Mouse (Mus musculus) intestine, embryonic 14.5 days (tissue): ENCODE measurements around the gene Slc22a7. TPM values are rescaled to one million over a fixed set of nuclear protein-coding genes. Genes with fewer than 3 reads are reported as not detected.

Experiments
- ATAC-seq: fragments of 200-750 bp; cut with Nextera tagmentation; replicated peaks from 2 replicates; pipeline ENCODE4 v1.8.0; 2017; ENCODE audit warnings: low read depth, moderate number of reproducible peaks, moderate TSS enrichment, moderate library complexity; ENCODE audit not compliant: low FRiP score, low TSS enrichment
- DNase-seq: peaks from one replicate; pipeline ENCODE4 v3.0.0-alpha.2; 2018; ENCODE audit warnings: low spot score
- H3K27ac ChIP-seq: fragments of 300-500 bp; sonication (generic); 2 replicates; pipeline ENCODE4 v1.5.1; 2014; ENCODE audit warnings: low read depth, mild to moderate bottlenecking, control low read depth
- H3K27me3 ChIP-seq: fragments of 300-500 bp; sonication (generic); replicated peaks from 2 replicates; pipeline ENCODE4 v1.6.1; 2014; ENCODE audit warnings: low read length, control low read depth; ENCODE audit not compliant: control insufficient read depth, insufficient read depth
- H3K36me3 ChIP-seq: fragments of 300-500 bp; sonication (generic); 2 replicates; pipeline ENCODE4 v1.6.1; 2014; ENCODE audit warnings: low read length, control low read depth; ENCODE audit not compliant: control insufficient read depth, insufficient read depth
- H3K4me1 ChIP-seq: fragments of 300-500 bp; sonication (generic); replicated peaks from 2 replicates; pipeline ENCODE4 v1.6.1; 2014; ENCODE audit warnings: low read length, control low read depth, mixed read lengths; ENCODE audit not compliant: control insufficient read depth, insufficient read depth
- H3K4me2 ChIP-seq: fragments of 300-500 bp; sonication (generic); 2 replicates; pipeline ENCODE4 v1.6.1; 2014; ENCODE audit warnings: low read length
- H3K4me3 ChIP-seq: fragments of 300-500 bp; sonication (generic); 2 replicates; pipeline ENCODE4 v1.5.1; 2014; ENCODE audit warnings: low read depth, low read length, control low read depth, mixed read lengths
- H3K9ac ChIP-seq: fragments of 300-500 bp; sonication (generic); 2 replicates; pipeline ENCODE4 v1.6.1; 2014; ENCODE audit warnings: mild to moderate bottlenecking, low read length
- H3K9me3 ChIP-seq: fragments of 300-500 bp; sonication (generic); 2 replicates; pipeline ENCODE4 v1.6.1; 2016; ENCODE audit warnings: low read length, control low read depth; ENCODE audit not compliant: control insufficient read depth
- WGBS: fragments of 180-500 bp; shearing (Covaris S2); extraction: QIAGEN DNeasy Blood & Tissue Kit; methylation state at CpG from one replicate; pipeline ENCODE4 v1.1.7; 2014; 5-methylcytosine and 5-hydroxymethylcytosine counted together
- polyA plus RNA-seq: library from polyadenylated mRNA; unstranded; fragments of >200 nt; fragmentation: Nextera tagmentation; extraction: Ambion mirVana; gene quantifications from 2 replicates; pipeline ENCODE4 v1.2.1, GENCODE M21; 2014

Slc22a7 gene
- not detected in 2 replicates for polyA plus RNA-seq

DNA sequence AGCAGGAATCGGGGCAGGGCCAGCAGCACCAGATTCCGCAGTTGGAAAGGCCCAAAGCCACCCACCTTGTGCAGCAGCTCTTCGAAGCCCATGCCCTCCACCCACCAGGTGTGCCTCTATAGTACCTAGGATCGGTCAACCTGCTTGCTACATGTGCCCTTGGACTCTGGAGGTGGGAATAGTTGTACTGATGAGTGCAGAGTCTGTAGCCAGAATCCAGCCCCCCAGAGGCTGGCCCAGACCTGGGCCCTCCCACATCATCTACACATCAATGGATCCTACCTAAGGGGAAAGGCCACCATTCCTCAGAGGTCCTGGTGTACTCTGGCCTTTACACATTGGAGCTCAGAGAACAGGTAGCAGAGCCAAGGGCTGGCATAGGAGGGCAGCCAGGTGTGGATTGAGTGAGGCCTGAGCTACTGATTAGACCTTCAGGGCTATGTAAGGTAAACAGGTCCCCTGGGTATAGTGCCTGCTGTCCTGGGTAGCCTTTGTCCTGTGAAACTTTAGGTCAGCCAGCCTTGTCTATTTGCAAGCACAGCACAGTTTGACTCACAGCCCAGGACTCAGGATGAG lies at the start of gene Slc22a7:
Gene Slc22a7 (minus strand): TSS at position 160 of the 576 bp plus-strand sequence.
- no peak within 1 kb of the TSS for H3K4me2 ChIP-seq
- 77% methylated on average over 4 of the region's 4 CpGs for WGBS
- no peaks in the 10 kb centered on the region for H3K36me3 ChIP-seq
- H3K4me1 ChIP-seq, result no peaks in the 10 kb centered on the region
- H3K9me3 ChIP-seq, result no peaks in the 10 kb centered on the region
- no peak within 1 kb of the TSS for H3K9ac ChIP-seq
- no peak within 1 kb of the TSS for H3K4me3 ChIP-seq
- ATAC-seq (no peak), DNase-seq (no peak)
- no peak within 1 kb of the TSS for H3K27ac ChIP-seq
- H3K27me3 ChIP-seq, result peaks cover 28% of the 10 kb centered on the region

- Histone ChIP-seq H3K4me2 (peak within 1 kb of the TSS; percentile 50), H3K27me3 (peaks cover 77% of the 10 kb centered on the region), H3K9me3 (no peaks in the 10 kb centered on the region), H3K4me1 (peaks cover 2% of the 10 kb centered on the region; the same call in 1 of the 2 replicates), H3K36me3 (no peaks in the 10 kb centered on the region), H3K9ac (peak within 1 kb of the TSS; percentile 22; the same call in 1 of the 2 replicates), H3K4me3 (peak within 1 kb of the TSS; percentile 30), H3K27ac (no peak within 1 kb of the TSS)
- DNase-seq, result no peak
- no peak for ATAC-seq
- 1% methylated on average over 31 of the region's 49 CpGs for WGBS
Measured at GRCm38 (mm10) chr17:46487431-46487830, 49.2 kb upstream of the Slc22a7 start, which contains the start of gene Ttbk1. Gene Ttbk1, minus strand, starts transcription at chr17:46487675.

- Histone ChIP-seq H3K4me2 (peak overlapping the region; percentile 50), H3K36me3 (no peaks in the 10 kb centered on the region), H3K27ac (no peak overlapping the region), H3K27me3 (peaks cover 77% of the 10 kb centered on the region), H3K9me3 (no peaks in the 10 kb centered on the region), H3K4me3 (peak overlapping the region; percentile 30), H3K9ac (peak overlapping the region; percentile 22; the same call in 1 of the 2 replicates), H3K4me1 (peaks cover 2% of the 10 kb centered on the region; the same call in 1 of the 2 replicates)
- WGBS, result 5% methylated on average over 10 of the region's 22 CpGs
- DNase-seq (no peak), ATAC-seq (no peak)
Measured at GRCm38 (mm10) chr17:46486995-46487394, 48.7 kb upstream of the Slc22a7 start.

- DNase-seq, result no peak
- Histone ChIP-seq H3K27ac (no peak overlapping the region), H3K36me3 (no peaks in the 10 kb centered on the region), H3K27me3 (peaks cover 68% of the 10 kb centered on the region), H3K4me2 (peak overlapping the region; percentile 49; the same call in 1 of the 2 replicates), H3K9me3 (no peaks in the 10 kb centered on the region), H3K9ac (no peak overlapping the region), H3K4me1 (peaks cover 2% of the 10 kb centered on the region; the same call in 1 of the 2 replicates), H3K4me3 (no peak overlapping the region)
- ATAC-seq, result no peak
- WGBS, result 12% methylated on average over 6 of the region's 6 CpGs
Measured at GRCm38 (mm10) chr17:46484461-46484875, 46.2 kb upstream of the Slc22a7 start.

- WGBS, result 5% methylated on average over 13 of the region's 13 CpGs
- Histone ChIP-seq H3K9me3 (no peaks in the 10 kb centered on the region), H3K9ac (no peak overlapping the region; the same call in 1 of the 2 replicates), H3K4me3 (peak overlapping the region; percentile 28), H3K4me2 (peak overlapping the region; percentile 49), H3K27ac (no peak overlapping the region), H3K27me3 (peaks cover 63% of the 10 kb centered on the region), H3K4me1 (peaks cover 2% of the 10 kb centered on the region; the same call in 1 of the 2 replicates), H3K36me3 (no peaks in the 10 kb centered on the region)
- DNase-seq (no peak), ATAC-seq (no peak)
Measured at GRCm38 (mm10) chr17:46484021-46484431, 45.8 kb upstream of the Slc22a7 start.

GRCm38 (mm10) chr17:46483561-46484001 lies 45.3 kb upstream of the Slc22a7 start:
- no peak overlapping the region for H3K27ac ChIP-seq
- peaks cover 2% of the 10 kb centered on the region; the same call in 1 of the 2 replicates for H3K4me1 ChIP-seq
- 2% methylated on average over 16 of the region's 16 CpGs for WGBS
- no peak overlapping the region; the same call in 1 of the 2 replicates for H3K9ac ChIP-seq
- peaks cover 59% of the 10 kb centered on the region for H3K27me3 ChIP-seq
- H3K9me3 ChIP-seq, result no peaks in the 10 kb centered on the region
- DNase-seq, result peak; percentile 70
- H3K4me3 ChIP-seq, result peak overlapping the region; percentile 28
- ATAC-seq, result peak; percentile 65
- H3K4me2 ChIP-seq, result peak overlapping the region; percentile 49
- no peaks in the 10 kb centered on the region for H3K36me3 ChIP-seq

DNA sequence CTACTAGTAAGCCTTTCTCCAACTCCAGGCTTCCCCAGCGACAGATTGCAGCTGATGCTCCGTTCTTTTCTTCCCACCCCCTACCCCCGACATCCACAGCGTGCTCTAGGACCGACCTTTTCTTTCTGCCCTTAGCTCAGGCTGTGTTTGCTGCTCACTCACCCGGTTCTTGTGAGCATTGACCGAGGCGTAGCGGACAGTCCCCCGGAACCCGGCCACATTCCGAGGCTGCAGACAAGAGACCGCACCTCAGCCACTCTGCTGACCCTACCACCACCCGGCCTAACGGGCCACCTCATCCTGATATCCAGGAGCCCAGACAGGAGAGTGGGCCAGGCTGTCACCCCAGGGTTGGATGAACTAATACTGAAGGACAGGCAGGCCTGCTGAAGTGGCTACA lies 39.0 kb upstream of the Slc22a7 start:
- H3K4me1 ChIP-seq, result no peaks in the 10 kb centered on the region
- H3K4me2 ChIP-seq, result no peak overlapping the region
- no peaks in the 10 kb centered on the region for H3K27me3 ChIP-seq
- H3K4me3 ChIP-seq, result no peak overlapping the region
- H3K9ac ChIP-seq, result no peak overlapping the region
- 85% methylated on average over 15 of the region's 15 CpGs for WGBS
- no peak for DNase-seq
- H3K27ac ChIP-seq, result no peak overlapping the region
- H3K9me3 ChIP-seq, result no peaks in the 10 kb centered on the region
- no peaks in the 10 kb centered on the region for H3K36me3 ChIP-seq
- ATAC-seq, result no peak

DNA sequence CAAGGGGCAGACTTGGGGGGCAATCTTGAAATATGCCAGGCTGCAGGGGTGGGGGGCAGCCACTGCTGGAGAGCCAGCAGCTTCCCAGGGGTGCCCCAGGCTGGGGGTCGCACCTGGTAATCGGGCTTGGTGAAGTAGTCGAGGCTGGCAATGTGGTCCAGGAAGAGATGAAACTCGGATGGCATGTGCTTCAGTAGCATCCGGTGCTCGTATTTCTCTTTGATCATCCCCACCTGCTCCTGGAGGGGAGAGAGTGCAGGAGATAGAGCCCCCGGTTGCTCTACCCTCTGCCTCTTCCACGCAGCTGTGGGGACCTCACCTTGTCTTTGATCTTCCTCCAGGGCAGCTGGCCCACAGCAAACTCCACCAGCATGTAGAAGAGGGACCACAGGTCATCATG lies 38.3 kb upstream of the Slc22a7 start:
- Histone ChIP-seq H3K27ac (no peak overlapping the region), H3K9ac (no peak overlapping the region), H3K27me3 (no peaks in the 10 kb centered on the region), H3K4me1 (no peaks in the 10 kb centered on the region), H3K4me3 (no peak overlapping the region), H3K9me3 (no peaks in the 10 kb centered on the region), H3K36me3 (no peaks in the 10 kb centered on the region), H3K4me2 (no peak overlapping the region)
- DNase-seq (no peak), ATAC-seq (no peak)
- WGBS, result 58% methylated on average over 8 of the region's 8 CpGs

DNA sequence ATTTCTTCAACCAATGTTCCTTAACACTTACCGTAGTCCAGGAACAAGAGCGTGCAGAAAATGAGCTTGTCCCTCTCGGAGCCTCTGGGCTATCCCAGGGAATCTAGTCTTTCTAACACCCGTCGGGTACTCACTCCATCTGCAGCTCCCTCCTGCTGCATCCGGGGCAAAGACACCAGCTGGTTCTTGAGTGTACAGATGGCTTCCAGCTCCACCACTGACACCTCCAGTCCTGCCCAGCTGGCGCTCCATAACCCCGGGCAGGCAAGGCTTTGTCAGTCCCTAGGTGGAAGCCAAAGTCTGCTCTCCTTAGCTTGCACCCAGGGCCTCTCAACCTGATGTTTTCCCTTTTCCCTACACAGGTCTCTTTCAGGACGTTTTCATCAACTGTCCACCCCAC lies 29.6 kb upstream of the Slc22a7 start:
- Histone ChIP-seq H3K4me3 (no peak overlapping the region), H3K27ac (no peak overlapping the region), H3K9me3 (no peaks in the 10 kb centered on the region), H3K36me3 (no peaks in the 10 kb centered on the region), H3K4me1 (no peaks in the 10 kb centered on the region), H3K4me2 (no peak overlapping the region), H3K9ac (no peak overlapping the region), H3K27me3 (no peaks in the 10 kb centered on the region)
- ATAC-seq (no peak), DNase-seq (no peak)
- 66% methylated on average over 9 of the region's 9 CpGs for WGBS
